Mouse (Mus musculus): ENCODE data around the gene Zfp595. TPM values are rescaled to one million over a fixed set of nuclear protein-coding genes. Genes with fewer than 3 reads are reported as not detected.
"Not testable (repeated sequence)": the region's sequence is repeated elsewhere in the genome, so short reads cannot be mapped to it uniquely, and the experiment has no call there.

Gene Zfp595
- total RNA-seq (2014; rRNA removed) (2.5 and 2.6 TPM in 2 replicates), polyA plus RNA-seq (2015; fragmentation: Nextera tagmentation; extraction: Ambion mirVana) (0.48 and 0.60 TPM in 2 replicates)

DNA sequence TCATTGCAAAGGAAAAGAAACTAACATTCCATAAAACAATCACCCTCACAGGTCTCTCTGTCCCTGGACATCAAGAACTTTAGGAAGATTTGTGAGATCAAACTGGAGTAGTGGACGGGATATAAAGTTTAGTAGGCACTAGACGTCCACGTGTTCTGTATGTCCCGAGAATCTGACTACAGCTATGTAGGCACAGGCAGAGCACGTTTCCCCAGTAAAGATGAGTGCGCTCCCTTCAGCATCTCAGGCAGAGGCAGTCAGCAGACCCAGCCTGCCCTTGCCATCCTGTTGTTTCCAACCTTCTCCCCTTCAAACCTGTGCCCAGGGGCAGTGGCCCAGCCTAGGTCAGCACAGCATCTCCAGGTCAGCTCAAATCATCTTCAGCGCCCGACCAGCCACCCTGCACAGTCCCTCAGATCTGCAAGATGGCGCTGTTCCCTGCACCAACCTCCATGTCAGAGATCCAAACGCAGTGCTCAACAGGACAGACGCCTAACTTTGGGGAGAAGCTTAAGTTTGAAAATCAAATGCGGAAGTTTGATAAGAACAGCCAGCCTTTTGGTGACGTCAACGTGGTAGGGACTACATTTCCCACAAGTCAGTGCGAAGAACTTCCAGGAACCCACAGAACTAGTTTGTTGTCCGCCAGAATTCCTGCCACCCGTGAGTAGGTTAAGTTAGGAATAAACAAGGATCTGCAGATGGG is at the start of gene Zfp595:
Gene Zfp595 (minus strand): TSS at position 552 of the 706 bp plus-strand sequence.
- peaks cover 3% of the 10 kb centered on the region; the same call in 1 of the 2 replicates for H3K4me1 ChIP-seq (ENCODE audit: insufficient read depth, low read length)
- peak within 1 kb of the TSS; percentile 62 for H3K9ac ChIP-seq (replicated peaks; ENCODE audit: low read length, poor library complexity, severe bottlenecking)
- no peaks in the 10 kb centered on the region for H3K9me3 ChIP-seq (ENCODE audit: low read length)
- peak within 1 kb of the TSS; percentile 59 for H3K4me2 ChIP-seq (ENCODE audit: low read depth, low read length, poor library complexity, severe bottlenecking)
- H3K27me3 ChIP-seq (ENCODE audit: insufficient read depth, low read length), result no peaks in the 10 kb centered on the region
- peak; percentile 74 for TF ChIP-seq CTCF (IDR thresholded peaks at IDR 0.05)
- 12% methylated on average over 17 of the region's 17 CpGs for WGBS
- DNase-seq (ENCODE audit: low spot score), result peak; percentile 92
- ATAC-seq (ENCODE audit: low FRiP score), result peak; percentile 91
- no peaks in the 10 kb centered on the region for H3K36me3 ChIP-seq (ENCODE audit: insufficient read depth, low read length)
- peak within 1 kb of the TSS; percentile 50 for H3K4me3 ChIP-seq (ENCODE audit: low read depth, low read length)
- no peak within 1 kb of the TSS for H3K27ac ChIP-seq (ENCODE audit: low read depth, low read length)

DNA sequence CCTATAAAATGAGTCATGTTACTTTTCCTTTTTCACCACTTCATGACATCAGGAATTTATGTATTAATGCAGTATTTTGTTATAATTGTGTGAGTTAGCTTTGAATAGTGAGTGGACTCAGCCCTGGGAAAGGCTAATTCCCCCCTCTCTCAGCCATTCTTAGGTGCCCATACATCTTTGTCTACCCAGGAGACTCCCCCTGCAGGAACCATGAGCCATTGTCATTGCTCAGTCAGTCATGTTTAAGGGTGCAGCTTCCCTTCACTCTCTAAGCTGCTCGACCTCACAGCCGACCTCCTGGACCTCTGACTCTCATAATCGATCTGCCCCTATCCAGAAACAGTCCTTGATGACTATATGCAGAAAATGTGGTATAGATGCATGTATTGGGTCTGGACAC is 43.9 kb upstream of the Zfp595 start:
- not testable (repeated sequence) for H3K9ac ChIP-seq (replicated peaks; ENCODE audit: low read length, poor library complexity, severe bottlenecking); H3K4me3 ChIP-seq (ENCODE audit: low read depth, low read length); H3K27ac ChIP-seq (ENCODE audit: low read depth, low read length); ATAC-seq (ENCODE audit: low FRiP score); H3K9me3 ChIP-seq (ENCODE audit: low read length); H3K36me3 ChIP-seq (ENCODE audit: insufficient read depth, low read length); H3K4me2 ChIP-seq (ENCODE audit: low read depth, low read length, poor library complexity, severe bottlenecking); H3K27me3 ChIP-seq (ENCODE audit: insufficient read depth, low read length); DNase-seq (ENCODE audit: low spot score); H3K4me1 ChIP-seq (ENCODE audit: insufficient read depth, low read length)
- WGBS, result 74% methylated on average over 3 of the region's 3 CpGs

DNA sequence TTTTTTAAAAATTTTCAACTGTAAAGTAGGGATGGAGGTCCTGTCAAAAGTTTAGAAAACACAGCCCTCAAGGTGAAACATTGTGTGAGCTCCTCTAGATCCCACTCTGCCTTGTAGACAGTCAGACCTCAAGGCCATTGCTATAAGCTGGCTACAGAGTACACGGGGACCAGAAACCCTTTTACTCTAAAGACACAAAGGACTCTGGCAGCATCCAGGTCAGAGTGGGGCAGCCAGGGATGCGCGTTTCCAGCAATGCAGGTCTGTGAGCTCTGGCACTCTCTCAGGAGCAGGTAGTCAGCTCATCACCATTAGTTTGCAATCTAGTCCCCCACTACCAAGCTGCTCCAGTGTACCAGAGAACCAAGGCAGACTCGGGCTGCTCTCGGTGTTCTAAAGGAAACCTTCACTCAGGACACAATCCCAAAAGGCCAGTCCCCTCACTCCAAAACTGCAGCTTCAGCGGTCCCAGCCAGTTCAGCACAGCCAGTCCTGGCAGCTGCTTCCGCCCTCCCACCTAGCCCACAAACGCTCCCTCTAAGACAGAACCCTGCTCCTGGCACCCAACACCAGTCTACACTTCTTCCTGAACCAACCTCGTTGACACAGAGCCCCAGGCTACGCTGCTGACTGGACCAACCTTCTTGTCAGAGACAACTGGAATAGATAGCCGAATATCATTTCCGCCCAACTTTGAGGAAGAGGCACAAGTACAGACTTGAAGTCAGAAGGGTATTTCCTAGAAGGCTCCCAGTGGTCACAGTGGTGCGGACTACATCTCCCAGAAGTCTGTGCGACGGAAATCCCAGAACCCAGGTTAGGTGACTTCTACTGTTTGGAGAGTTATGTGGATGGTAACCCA is 42.9 kb upstream of the Zfp595 start, which contains the start of the genes Gm28041 and Zfp456:
Gene Gm28041 (minus strand): TSS at position 684 of the 862 bp plus-strand sequence.
Gene Zfp456 (minus strand): TSS at position 761 of the 862 bp plus-strand sequence.
- peak; percentile 48 for DNase-seq (ENCODE audit: low spot score)
- peak; percentile 82 for ATAC-seq (ENCODE audit: low FRiP score)
- H3K36me3 ChIP-seq (ENCODE audit: insufficient read depth, low read length); H3K4me1 ChIP-seq (ENCODE audit: insufficient read depth, low read length); H3K9me3 ChIP-seq (ENCODE audit: low read length); H3K27me3 ChIP-seq (ENCODE audit: insufficient read depth, low read length); H3K9ac ChIP-seq (replicated peaks; ENCODE audit: low read length, poor library complexity, severe bottlenecking); H3K27ac ChIP-seq (ENCODE audit: low read depth, low read length): not testable (repeated sequence)
- 24% methylated on average over 13 of the region's 15 CpGs for WGBS
- Histone ChIP-seq H3K4me3 (ENCODE audit: low read depth, low read length) (peak within 1 kb of the TSS; percentile 35), H3K4me2 (ENCODE audit: low read depth, low read length, poor library complexity, severe bottlenecking) (peak within 1 kb of the TSS; percentile 53)

DNA sequence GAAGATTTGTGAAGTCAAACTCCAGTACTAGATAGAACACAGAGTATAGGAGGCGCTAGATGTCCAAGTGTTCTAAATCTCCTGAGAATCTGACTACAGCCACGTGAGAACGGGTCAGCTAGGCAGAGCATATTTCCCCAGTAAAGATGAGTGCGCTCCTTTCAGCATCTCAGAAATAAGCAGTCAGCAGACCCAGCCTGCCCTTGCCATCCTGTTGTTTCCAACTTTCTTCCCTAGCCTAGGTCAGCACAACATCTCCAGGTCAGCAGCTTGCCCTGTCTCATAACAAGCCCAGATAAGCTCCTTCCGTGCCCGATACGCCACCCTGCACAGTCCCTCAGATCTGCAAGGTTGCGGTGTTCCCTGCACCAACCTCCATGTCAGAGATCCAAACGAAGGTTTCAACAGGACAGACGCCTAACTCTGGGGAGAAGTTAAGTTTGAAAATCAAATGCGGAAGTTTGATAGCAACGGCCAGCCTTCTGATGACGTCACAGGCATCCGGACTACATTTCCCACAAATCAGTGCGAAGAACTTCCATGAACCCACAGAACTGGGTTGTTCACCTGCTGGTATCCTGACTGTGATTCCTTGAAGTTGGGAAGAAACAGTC is 27.9 kb upstream of the Zfp595 start, which contains the start of the genes Gm28044 and Zfp953:
Gene Gm28044 (minus strand): TSS at position 406 of the 614 bp plus-strand sequence.
Gene Zfp953 (minus strand): TSS at position 475 of the 614 bp plus-strand sequence.
- DNase-seq (ENCODE audit: low spot score) (peak; percentile 93), ATAC-seq (ENCODE audit: low FRiP score) (peak; percentile 94)
- TF ChIP-seq CTCF (IDR thresholded peaks at IDR 0.05), result peak; percentile 36
- Histone ChIP-seq H3K4me3 (ENCODE audit: low read depth, low read length) (peak within 1 kb of the TSS; percentile 80), H3K4me1 (ENCODE audit: insufficient read depth, low read length) (0 out of 2 replicates have a peak, but pooled peaks cover 2% of the 10 kb centered on the region), H3K4me2 (ENCODE audit: low read depth, low read length, poor library complexity, severe bottlenecking) (peak within 1 kb of the TSS; percentile 78), H3K36me3 (ENCODE audit: insufficient read depth, low read length) (no peaks in the 10 kb centered on the region), H3K27me3 (ENCODE audit: insufficient read depth, low read length) (no peaks in the 10 kb centered on the region), H3K9ac (replicated peaks; ENCODE audit: low read length, poor library complexity, severe bottlenecking) (peak within 1 kb of the TSS; percentile 63), H3K9me3 (ENCODE audit: low read length) (no peaks in the 10 kb centered on the region), H3K27ac (ENCODE audit: low read depth, low read length) (no peak within 1 kb of the TSS)
- WGBS, result under 1% methylated on average over 15 of the region's 15 CpGs

DNA sequence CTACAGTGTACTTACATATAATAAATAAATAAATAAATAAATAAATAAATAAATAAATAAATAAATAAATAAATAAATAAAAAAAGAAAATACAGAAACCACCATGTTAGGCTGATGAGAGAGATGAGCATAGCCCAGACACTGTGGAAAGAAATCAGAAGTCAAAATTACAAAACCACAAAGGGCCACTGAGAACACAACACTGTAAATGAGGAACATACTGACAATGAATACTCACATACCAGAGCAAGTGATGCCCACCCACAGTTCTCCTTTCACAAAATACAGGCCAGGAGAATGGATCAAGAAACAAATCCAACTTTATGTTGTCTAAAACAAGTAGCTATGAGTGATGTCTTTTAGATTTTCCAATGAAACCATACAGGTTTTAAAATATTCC is 19.5 kb upstream of the Zfp595 start:
- no peaks in the 10 kb centered on the region for H3K4me1 ChIP-seq (ENCODE audit: insufficient read depth, low read length)
- ATAC-seq (ENCODE audit: low FRiP score), result no peak

More for the DNA sequence above, 19.5 kb upstream of the Zfp595 start:
- no peaks in the 10 kb centered on the region for H3K9me3 ChIP-seq (ENCODE audit: low read length)
- H3K4me2 ChIP-seq (ENCODE audit: low read depth, low read length, poor library complexity, severe bottlenecking), result no peak overlapping the region
- TF ChIP-seq CTCF (IDR thresholded peaks at IDR 0.05), result no peak
- no peak overlapping the region for H3K9ac ChIP-seq (replicated peaks; ENCODE audit: low read length, poor library complexity, severe bottlenecking)
- no peak overlapping the region for H3K4me3 ChIP-seq (ENCODE audit: low read depth, low read length)
- no peaks in the 10 kb centered on the region for H3K36me3 ChIP-seq (ENCODE audit: insufficient read depth, low read length)
- H3K27ac ChIP-seq (ENCODE audit: low read depth, low read length), result no peak overlapping the region
- no peak for DNase-seq (ENCODE audit: low spot score)
- H3K27me3 ChIP-seq (ENCODE audit: insufficient read depth, low read length), result no peaks in the 10 kb centered on the region
